Mouse (Mus musculus) spleen, postnatal 14 days (tissue): ENCODE measurements around the gene Ptprd.

Source experiments
- DNase-seq, 2 experiments: peaks; one replicate each; pipeline ENCODE4 v3.0.0; 2021 to 2022; ENCODE audit warnings: low spot score in 2 of 2

Gene Ptprd

DNA sequence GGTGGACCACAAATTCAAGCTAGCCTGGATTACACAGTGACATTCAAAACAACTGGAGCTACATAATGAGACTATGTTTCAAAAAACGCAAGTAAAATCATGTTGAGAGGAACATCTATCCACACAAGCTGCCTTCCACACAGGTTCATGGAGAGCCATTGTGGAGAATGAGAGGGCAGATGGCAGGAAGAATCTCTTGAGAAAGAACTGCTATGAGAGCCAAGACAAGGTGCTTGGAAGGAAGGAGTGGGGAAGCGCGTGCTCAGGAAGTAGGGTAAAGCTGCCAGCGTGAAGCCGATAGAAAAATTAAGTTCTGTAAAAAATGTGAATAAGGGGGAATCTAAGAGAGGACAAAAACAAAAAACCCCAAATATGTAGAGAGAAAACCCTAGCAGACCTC, 1808.5 kb downstream of the Ptprd start:
- DNase-seq = no peak

- no peak for DNase-seq
Measured at GRCm38 (mm10) chr4:76387887-76388286, 1823.9 kb downstream of the Ptprd start.

DNA sequence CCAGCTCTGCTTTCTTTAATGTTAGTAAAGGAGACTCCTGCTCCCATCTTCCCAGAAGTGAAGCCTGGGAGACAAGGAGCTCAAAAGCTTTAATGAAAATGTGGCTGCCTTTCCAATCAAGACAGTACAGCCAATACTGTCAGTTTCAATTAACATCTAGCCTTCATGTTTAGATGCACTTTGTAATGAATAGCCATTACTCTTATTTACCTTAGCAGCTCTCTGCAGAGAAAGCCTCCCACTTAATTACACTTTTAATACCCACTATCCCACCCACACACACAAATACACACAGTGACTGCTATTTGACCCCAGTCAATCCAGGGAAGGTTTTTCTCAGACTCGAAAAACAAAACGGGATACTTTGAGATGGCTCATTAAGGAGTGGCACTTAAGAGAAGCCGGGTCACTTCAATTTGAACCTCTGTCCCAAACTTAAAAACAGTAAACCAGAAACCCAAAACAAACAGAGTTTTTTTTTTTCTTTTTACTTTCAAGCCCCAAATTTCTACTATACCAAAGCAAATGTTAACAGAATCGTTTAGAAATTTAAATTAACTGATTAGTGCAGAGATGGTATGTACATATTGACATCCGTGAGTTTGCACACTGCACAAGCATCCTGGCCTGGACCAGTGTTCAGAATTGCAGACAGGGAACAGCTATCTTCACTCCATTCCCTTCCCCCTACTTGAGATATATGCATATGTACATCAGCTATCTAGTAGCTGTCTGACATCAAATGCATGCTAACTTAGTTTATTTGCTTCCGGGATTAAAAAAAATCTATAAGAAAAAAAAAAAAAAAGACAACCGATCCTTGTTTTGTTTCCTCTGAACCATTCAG, 1824.6 kb downstream of the Ptprd start:
- DNase-seq = no peak

DNA sequence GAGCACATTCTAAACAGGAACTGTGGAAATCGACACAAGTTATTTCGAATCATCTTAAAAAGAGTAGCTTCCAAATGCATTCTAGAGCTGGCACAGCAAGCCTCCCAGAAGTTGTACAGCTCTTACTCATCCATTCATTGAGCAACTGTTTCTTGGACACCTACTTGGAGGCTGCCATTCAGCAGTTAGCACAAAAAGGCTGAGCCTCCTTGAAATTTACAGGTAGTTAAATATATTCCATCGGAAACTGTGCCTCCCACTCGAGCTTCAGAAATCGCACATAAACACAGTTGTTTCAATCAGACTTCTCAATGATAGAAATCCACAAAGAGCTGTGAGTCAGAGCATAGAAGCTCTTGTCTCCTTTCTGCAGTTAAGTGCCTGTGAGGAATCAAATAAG, 1825.9 kb downstream of the Ptprd start:
- DNase-seq = no peak

DNA sequence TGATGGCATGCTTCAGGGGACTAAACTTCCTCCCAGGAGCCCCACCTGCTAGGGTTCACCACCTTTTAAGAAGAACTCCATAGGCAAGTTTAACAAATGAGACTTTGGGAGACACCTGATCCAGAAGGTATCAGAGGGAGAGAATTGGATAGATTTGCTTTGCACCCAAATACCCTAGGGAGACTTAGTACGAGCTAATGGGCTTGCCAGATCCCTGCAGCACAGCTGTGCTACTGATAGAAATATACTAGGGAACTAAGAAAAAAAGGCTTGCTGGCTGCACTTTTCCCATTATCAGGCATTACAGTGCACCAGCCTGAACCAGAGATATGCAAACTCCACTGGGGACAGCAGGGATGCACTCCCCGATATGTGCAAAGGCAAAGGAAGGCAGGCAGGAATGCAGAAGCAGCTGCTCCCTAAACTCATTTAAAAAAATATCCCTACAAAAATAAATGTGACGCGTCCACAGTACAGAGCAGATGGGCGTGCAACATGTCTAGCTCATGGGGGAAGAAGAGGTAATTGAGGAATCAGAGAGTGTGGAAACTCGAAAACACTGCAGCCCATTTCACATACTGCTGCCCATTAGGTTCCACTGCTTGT, 1831.3 kb downstream of the Ptprd start:
- DNase-seq = no peak

GRCm38 (mm10) chr4:76370041-76370880, 1841.5 kb downstream of the Ptprd start:
- no peak for DNase-seq

GRCm38 (mm10) chr4:76369101-76369500, 1842.7 kb downstream of the Ptprd start:
- DNase-seq = no peak

- no peak for DNase-seq
Measured at GRCm38 (mm10) chr4:76368291-76368690, 1843.5 kb downstream of the Ptprd start.

DNA sequence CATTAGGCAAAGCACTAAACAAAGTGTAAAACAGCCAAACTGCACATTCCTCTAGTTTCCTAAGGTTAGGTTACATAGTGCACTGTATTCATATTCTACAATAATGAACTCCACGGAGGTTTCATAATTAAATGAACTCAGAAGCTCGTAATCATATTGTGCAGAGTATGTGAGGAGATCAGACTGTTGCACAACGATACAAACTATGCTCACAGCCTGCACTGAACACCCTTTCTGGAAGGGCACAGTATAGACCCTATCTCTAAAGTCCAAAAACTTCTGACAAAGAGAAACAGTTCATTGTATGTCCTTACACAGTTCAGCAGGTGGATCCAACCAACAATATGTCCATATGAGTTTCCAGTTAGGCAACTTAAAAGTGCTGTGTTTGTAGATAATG, 1844.5 kb downstream of the Ptprd start:
- DNase-seq = no peak

GRCm38 (mm10) chr4:76365871-76366270, 1845.9 kb downstream of the Ptprd start:
- DNase-seq = no peak

DNA sequence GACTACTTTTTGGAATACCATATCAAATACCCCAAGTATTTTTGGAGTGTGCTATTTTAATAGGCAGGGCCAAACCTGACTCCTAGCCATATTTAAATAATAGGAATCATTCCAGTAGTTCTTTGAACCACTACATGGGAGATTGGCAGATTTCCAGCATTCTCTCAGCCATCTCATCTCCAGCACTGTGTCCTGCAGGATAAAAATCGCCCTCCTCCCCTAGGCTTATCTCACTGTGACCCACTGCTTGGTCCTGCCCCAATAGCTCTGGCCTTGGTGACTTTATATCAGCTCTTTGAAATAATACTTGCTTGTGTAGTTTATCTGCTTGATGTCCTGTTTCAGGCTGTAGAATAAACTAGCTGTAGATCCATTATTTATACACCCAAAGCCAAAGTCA, 1850.2 kb downstream of the Ptprd start:
- DNase-seq = no peak

DNA sequence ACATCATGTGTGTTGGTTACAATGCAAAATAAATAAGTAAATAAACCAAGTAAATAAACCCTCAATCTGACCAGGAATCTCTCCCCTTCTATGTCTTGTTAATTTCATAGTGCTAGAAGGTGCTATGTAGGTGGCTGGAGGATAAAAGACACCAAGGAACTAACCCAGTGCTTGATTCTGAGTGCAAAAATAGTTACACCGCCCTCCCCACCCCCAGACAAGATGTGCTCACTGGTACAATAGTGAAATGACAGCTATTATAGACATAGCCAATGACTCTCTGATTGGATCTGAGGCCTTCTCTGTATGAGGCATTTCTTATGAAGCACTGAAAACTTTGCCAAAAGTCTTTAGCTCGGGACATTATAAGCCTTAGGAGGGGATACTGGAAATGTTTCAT, 1857.6 kb downstream of the Ptprd start:
- no peak for DNase-seq

GRCm38 (mm10) chr4:76352468-76352867, 1859.3 kb downstream of the Ptprd start:
- no peak for DNase-seq

DNA sequence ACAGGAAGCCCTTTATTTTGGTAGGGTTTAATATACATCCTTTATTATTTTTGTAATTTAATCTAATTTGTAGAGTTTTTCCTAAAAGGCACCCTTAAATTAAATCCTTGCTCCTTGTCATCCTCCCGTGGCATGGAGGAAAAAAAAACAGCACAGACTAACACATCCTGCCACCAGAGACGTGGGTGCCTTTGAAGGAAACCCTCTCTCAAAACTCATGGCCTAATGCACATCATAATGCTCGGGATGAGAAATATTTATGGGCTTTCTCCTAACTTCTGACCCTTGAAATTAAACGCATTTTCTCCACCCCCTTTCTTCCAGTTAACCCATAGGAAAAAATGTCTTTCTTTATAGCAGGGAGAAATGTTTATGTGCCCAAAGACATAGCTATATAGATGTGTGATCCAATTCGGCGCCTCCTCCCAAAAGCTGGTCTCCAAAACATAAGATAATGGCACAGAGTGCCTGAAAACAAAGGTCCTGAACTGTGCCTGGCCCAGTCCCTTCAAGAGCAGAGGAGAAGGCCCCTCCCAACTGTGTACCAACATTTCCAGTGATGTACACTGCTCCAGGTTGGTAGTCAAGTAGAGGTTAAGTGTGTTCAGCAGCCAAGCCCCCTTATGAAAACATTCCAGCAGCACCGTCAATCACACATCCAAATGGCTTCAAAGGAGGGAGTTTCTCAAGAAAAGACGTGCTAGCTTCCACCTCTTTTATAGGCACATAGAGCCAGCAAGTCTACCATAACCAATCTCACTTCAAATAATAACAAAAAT, 1860.4 kb downstream of the Ptprd start:
- DNase-seq = no peak

- DNase-seq = no peak
Measured at GRCm38 (mm10) chr4:76350241-76350962, 1861.4 kb downstream of the Ptprd start.

- DNase-seq = no peak
Measured at GRCm38 (mm10) chr4:76344059-76344458, 1867.7 kb downstream of the Ptprd start.

DNA sequence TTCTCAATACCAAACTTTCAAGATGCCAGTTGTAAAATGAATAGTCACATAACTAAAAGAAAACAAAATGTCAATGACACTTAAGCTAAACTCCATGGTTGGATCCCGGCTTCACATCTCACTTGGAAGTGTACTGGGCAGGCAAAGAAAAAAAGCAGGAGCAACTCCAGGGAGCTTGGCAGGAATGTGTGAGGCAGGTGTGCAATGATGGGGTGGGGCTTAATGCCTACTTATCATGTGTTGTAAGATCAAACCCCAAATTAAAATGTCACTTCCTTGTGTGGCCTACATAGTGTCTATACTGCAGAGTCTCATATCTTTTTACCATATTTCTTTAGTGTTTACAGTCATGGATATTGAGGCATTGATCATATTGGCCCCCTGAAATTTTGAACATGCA, 1873.8 kb downstream of the Ptprd start:
- no peak for DNase-seq

- DNase-seq = no peak
Measured at GRCm38 (mm10) chr4:76327346-76327745, 1884.4 kb downstream of the Ptprd start.

DNA sequence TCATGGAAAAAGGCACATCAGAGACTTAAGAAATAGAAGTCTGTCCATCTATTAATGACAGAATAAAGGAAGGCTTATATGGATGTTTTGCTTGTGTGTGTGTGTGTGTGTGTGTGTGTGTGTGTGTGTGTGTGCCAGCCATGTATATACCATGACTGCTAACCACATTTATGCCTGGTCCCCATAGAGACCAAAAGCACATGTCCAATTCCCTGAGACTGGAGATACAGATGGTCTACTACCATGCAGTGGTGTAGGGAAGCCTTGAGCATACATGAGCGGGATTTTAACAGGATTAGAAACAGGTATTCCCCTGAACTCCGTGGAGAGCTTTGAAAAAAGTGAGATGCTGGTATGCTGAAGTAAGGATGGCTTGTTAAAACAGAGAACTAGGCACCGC, 1886.1 kb downstream of the Ptprd start:
- DNase-seq = no peak

DNA sequence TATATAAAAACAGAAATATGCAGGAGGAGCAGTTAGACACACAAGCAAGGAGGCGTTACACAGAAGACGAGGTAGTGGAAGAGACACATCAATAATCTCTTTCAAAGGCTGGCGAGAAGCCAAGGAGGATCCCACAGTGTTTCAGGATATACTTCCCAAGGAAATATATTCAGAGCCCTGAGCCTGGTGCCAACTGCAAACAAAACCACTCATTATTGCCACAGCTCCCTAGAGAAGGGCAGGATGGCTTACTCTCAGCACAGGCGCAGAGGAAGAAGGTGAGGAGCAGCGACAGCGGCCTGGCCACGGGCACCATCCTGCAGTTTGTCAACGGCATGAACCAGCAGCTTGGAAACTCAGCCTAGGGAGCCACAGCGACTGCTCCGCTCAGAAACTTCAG, 1886.8 kb downstream of the Ptprd start:
- no peak for DNase-seq

DNA sequence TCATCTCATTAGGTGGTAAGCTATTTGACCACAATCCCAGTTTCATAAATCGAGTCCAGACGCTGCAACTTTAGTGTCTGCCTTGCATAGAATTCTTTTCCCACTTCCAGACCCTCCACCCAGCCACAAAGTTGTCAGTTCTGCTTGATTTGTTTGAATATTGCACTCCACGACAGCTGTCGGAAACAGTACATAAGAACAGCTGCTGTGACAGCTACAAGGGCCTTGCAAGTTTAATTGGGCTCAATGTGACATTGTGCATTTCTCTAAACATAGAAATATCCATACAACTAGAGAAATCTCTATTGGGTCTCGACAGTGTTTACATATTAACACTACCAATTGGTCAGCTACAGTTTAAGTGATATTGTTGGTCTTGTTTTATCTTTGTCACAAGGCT, 1887.3 kb downstream of the Ptprd start:
- no peak for DNase-seq
